Mouse (Mus musculus): Measurements from ENCODE around the gene Fam241b. TPM values are rescaled to one million over a fixed set of nuclear protein-coding genes. Genes with fewer than 3 reads are reported as not detected.

Gene Fam241b
- polyA plus RNA-seq, 1 experiment from 2014 or later, result 8.0 TPM

DNA sequence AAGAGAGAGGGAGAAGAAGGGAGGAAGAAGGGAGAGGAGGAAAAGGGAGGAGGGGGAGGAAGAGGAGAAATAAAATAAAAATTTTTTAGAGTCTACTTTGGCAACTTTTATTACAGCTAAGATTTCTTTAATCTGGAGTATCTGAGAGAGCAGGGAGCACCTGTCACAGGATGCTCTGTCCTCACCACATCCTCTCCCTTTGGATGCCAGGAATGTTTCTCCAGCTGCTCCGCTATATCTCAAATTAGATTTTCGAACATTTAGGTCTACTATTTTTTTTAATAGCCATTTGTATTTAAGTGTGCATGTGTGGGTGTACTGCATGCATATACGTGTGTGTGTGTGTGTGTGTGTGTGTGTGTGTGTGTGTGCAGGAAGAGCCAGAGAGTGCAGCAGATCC, 36.2 kb upstream of the Fam241b start:
- H3K36me3 ChIP-seq (ENCODE audit: control insufficient read depth, insufficient read depth, low read length), result no peaks in the 10 kb centered on the region
- no peaks in the 10 kb centered on the region for H3K4me1 ChIP-seq (replicated peaks; ENCODE audit: control insufficient read depth, insufficient read depth, low read length)
- WGBS, result 93% methylated on average over 3 of the region's 3 CpGs
- 0 out of 2 replicates have a peak, but pooled peaks cover 2% of the 10 kb centered on the region for H3K27me3 ChIP-seq (ENCODE audit: control insufficient read depth, insufficient read depth, low read length)
- no peaks in the 10 kb centered on the region for H3K9me3 ChIP-seq (ENCODE audit: control insufficient read depth, low read length)
- DNase-seq (ENCODE audit: low spot score) (no peak), ATAC-seq (replicated peaks; ENCODE audit: low FRiP score) (no peak)
- no peak overlapping the region for H3K9ac ChIP-seq (ENCODE audit: low read length)
- no peak overlapping the region for H3K4me2 ChIP-seq (ENCODE audit: low read depth, low read length, severe bottlenecking)
- no peak overlapping the region for H3K4me3 ChIP-seq (ENCODE audit: low read depth, low read length)
- no peak overlapping the region for H3K27ac ChIP-seq (ENCODE audit: low read depth, low read length)

GRCm38 (mm10) chr10:62174533-62175313, 31.0 kb upstream of the Fam241b start:
- Histone ChIP-seq H3K27ac (ENCODE audit: low read depth, low read length) (no peak overlapping the region), H3K9me3 (ENCODE audit: control insufficient read depth, low read length) (no peaks in the 10 kb centered on the region), H3K4me3 (ENCODE audit: low read depth, low read length) (no peak overlapping the region), H3K36me3 (ENCODE audit: control insufficient read depth, insufficient read depth, low read length) (no peaks in the 10 kb centered on the region), H3K9ac (ENCODE audit: low read length) (no peak overlapping the region), H3K27me3 (ENCODE audit: control insufficient read depth, insufficient read depth, low read length) (peaks cover 2% of the 10 kb centered on the region; the same call in 1 of the 2 replicates), H3K4me2 (ENCODE audit: low read depth, low read length, severe bottlenecking) (no peak overlapping the region), H3K4me1 (replicated peaks; ENCODE audit: control insufficient read depth, insufficient read depth, low read length) (peaks cover 13% of the 10 kb centered on the region)
- 17% methylated on average over 15 of the region's 15 CpGs for WGBS
- peak; percentile 63 for ATAC-seq (replicated peaks; ENCODE audit: low FRiP score)
- peak; percentile 75 for DNase-seq (ENCODE audit: low spot score)

DNA sequence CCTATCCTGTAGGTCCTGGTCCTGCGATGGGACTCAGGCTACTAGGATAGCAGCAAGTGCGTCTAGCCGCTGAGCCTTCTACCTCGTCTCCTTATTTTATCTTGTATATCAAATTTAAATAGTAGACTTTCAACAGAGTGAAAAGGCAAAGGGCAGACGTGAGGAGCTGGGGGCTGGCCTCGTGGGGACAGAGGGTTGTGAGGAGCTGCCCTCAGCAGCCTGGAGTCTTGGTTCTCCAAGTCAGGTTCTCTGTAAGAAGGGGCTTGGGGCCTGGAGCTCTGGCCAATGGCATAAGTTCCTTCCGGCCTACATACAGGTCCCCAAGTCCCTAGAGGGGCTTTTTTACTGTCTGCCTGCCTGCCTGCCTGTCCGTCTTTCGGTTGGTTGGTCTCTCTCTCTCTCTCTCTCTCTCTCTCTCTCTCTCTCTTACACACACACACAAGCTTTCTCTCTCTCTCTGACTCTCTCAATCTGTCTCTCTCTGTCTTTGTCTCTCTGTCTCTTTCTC, 30.3 kb upstream of the Fam241b start:
- ATAC-seq (replicated peaks; ENCODE audit: low FRiP score) (no peak), DNase-seq (ENCODE audit: low spot score) (no peak)
- Histone ChIP-seq H3K4me2 (ENCODE audit: low read depth, low read length, severe bottlenecking) (no peak overlapping the region), H3K9ac (ENCODE audit: low read length) (0 out of 2 replicates have a peak overlapping the region, but pooled peaks have one; percentile 20), H3K4me3 (ENCODE audit: low read depth, low read length) (no peak overlapping the region), H3K4me1 (replicated peaks; ENCODE audit: control insufficient read depth, insufficient read depth, low read length) (peaks cover 13% of the 10 kb centered on the region), H3K36me3 (ENCODE audit: control insufficient read depth, insufficient read depth, low read length) (no peaks in the 10 kb centered on the region), H3K9me3 (ENCODE audit: control insufficient read depth, low read length) (no peaks in the 10 kb centered on the region), H3K27me3 (ENCODE audit: control insufficient read depth, insufficient read depth, low read length) (peaks cover 2% of the 10 kb centered on the region; the same call in 1 of the 2 replicates), H3K27ac (ENCODE audit: low read depth, low read length) (no peak overlapping the region)
- WGBS, result 17% methylated on average over 9 of the region's 9 CpGs

DNA sequence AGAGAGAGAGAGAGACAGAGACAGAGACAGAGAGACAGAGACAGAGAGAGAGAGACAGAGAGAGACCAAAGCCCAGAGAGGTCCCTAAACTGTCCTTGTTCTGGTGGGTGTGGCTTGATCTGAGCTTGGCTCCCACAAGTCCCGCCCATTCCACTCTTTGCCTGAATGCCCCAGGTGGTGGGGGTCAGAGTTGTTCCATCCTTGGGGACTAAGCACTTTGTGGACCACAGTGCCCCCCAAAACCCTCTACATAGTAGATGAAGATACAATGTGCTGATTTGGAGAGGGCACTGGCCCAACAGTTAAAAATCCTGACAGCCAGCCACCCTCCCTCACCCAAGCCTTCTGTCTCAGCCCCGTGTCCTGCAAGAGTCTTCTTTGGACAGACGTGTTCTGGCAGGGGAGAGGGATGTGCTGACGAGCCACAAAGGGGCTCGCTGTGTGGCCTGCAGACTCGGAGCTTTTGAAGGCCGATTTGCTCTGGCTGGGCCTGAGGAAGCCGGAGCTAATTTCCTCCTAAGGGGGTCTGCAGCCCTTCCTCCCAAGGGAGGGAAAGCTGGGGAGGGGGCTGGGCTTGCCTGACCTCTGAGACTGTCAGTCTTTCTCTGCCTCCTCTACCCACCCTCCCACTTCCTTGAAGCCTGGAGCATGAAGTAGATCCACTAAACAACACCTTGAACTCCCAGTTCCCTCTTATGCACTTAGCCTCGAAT, 29.3 kb upstream of the Fam241b start:
- WGBS, result 2% methylated on average over 9 of the region's 9 CpGs
- Histone ChIP-seq H3K36me3 (ENCODE audit: control insufficient read depth, insufficient read depth, low read length) (no peaks in the 10 kb centered on the region), H3K27ac (ENCODE audit: low read depth, low read length) (no peak overlapping the region), H3K4me1 (replicated peaks; ENCODE audit: control insufficient read depth, insufficient read depth, low read length) (peaks cover 13% of the 10 kb centered on the region), H3K27me3 (ENCODE audit: control insufficient read depth, insufficient read depth, low read length) (peaks cover 2% of the 10 kb centered on the region; the same call in 1 of the 2 replicates), H3K9me3 (ENCODE audit: control insufficient read depth, low read length) (no peaks in the 10 kb centered on the region), H3K9ac (ENCODE audit: low read length) (0 out of 2 replicates have a peak overlapping the region, but pooled peaks have one; percentile 27), H3K4me2 (ENCODE audit: low read depth, low read length, severe bottlenecking) (no peak overlapping the region), H3K4me3 (ENCODE audit: low read depth, low read length) (no peak overlapping the region)
- DNase-seq (ENCODE audit: low spot score), result no peak
- peak; percentile 44; the same call in 1 of the 2 replicates for ATAC-seq (replicated peaks; ENCODE audit: low FRiP score)

GRCm38 (mm10) chr10:62162410-62162809, 18.7 kb upstream of the Fam241b start:
- no peak overlapping the region for H3K27ac ChIP-seq (ENCODE audit: low read depth, low read length)
- H3K9ac ChIP-seq (ENCODE audit: low read length), result no peak overlapping the region
- no peaks in the 10 kb centered on the region for H3K36me3 ChIP-seq (ENCODE audit: control insufficient read depth, insufficient read depth, low read length)
- no peaks in the 10 kb centered on the region for H3K9me3 ChIP-seq (ENCODE audit: control insufficient read depth, low read length)
- no peak overlapping the region for H3K4me2 ChIP-seq (ENCODE audit: low read depth, low read length, severe bottlenecking)
- H3K4me1 ChIP-seq (replicated peaks; ENCODE audit: control insufficient read depth, insufficient read depth, low read length), result no peaks in the 10 kb centered on the region
- ATAC-seq (replicated peaks; ENCODE audit: low FRiP score) (no peak), DNase-seq (ENCODE audit: low spot score) (no peak)
- H3K4me3 ChIP-seq (ENCODE audit: low read depth, low read length), result no peak overlapping the region
- 60% methylated on average over 10 of the region's 10 CpGs for WGBS
- no peaks in the 10 kb centered on the region for H3K27me3 ChIP-seq (ENCODE audit: control insufficient read depth, insufficient read depth, low read length)

- H3K36me3 ChIP-seq (ENCODE audit: control insufficient read depth, insufficient read depth, low read length), result no peaks in the 10 kb centered on the region
- ATAC-seq (replicated peaks; ENCODE audit: low FRiP score) (no peak), DNase-seq (ENCODE audit: low spot score) (no peak)
- H3K4me3 ChIP-seq (ENCODE audit: low read depth, low read length), result no peak overlapping the region
- H3K27me3 ChIP-seq (ENCODE audit: control insufficient read depth, insufficient read depth, low read length), result no peaks in the 10 kb centered on the region
- H3K27ac ChIP-seq (ENCODE audit: low read depth, low read length), result no peak overlapping the region
- WGBS, result 11% methylated on average over 7 of the region's 7 CpGs
- no peaks in the 10 kb centered on the region for H3K9me3 ChIP-seq (ENCODE audit: control insufficient read depth, low read length)
- H3K9ac ChIP-seq (ENCODE audit: low read length), result no peak overlapping the region
- H3K4me2 ChIP-seq (ENCODE audit: low read depth, low read length, severe bottlenecking), result no peak overlapping the region
- no peaks in the 10 kb centered on the region for H3K4me1 ChIP-seq (replicated peaks; ENCODE audit: control insufficient read depth, insufficient read depth, low read length)
Measured at GRCm38 (mm10) chr10:62149929-62150328, 6.2 kb upstream of the Fam241b start.

DNA sequence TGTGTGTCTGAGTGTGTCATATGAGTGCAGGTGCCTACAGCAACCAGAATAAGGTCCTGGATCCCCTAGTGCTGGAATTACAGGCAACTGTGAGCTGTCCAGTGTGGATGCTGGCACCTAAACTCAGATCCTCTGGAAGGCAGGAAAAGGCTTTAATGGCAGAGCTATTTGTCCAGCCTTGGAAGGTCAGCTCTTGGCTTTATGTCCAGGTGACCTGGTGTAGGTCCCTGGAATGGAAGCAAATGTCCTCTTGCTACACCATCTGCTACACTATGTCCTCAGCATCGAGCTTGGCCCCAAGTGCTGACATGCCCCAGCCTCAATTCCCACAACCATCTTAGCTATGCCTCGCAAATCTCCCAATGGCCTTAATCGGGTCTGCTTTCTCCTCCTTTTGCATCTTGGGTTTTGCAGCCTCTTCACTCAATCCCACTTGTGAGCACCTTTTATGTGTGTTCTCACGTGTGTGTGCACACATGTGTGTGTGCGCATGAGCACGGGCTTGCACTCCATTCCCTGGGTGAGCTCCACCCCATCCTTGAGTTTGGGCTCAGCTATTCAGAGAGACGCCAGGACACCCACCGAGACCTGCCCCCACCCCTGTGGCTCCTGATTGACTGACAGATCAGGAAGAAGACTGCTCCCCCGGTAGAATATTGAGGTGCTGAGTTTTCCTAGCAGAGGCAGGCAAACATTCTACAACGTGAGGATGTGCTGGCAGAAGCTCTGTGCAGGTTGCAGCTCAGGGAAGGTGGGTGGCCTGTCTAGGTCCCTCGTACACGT, 3.9 kb upstream of the Fam241b start:
- H3K27ac ChIP-seq (ENCODE audit: low read depth, low read length), result no peak overlapping the region
- no peak overlapping the region for H3K4me2 ChIP-seq (ENCODE audit: low read depth, low read length, severe bottlenecking)
- H3K9me3 ChIP-seq (ENCODE audit: control insufficient read depth, low read length), result no peaks in the 10 kb centered on the region
- no peak for ATAC-seq (replicated peaks; ENCODE audit: low FRiP score)
- no peaks in the 10 kb centered on the region for H3K27me3 ChIP-seq (ENCODE audit: control insufficient read depth, insufficient read depth, low read length)
- H3K36me3 ChIP-seq (ENCODE audit: control insufficient read depth, insufficient read depth, low read length), result no peaks in the 10 kb centered on the region
- WGBS, result 46% methylated on average over 12 of the region's 12 CpGs
- no peak for DNase-seq (ENCODE audit: low spot score)
- no peaks in the 10 kb centered on the region for H3K4me1 ChIP-seq (replicated peaks; ENCODE audit: control insufficient read depth, insufficient read depth, low read length)
- H3K9ac ChIP-seq (ENCODE audit: low read length), result no peak overlapping the region
- no peak overlapping the region for H3K4me3 ChIP-seq (ENCODE audit: low read depth, low read length)

DNA sequence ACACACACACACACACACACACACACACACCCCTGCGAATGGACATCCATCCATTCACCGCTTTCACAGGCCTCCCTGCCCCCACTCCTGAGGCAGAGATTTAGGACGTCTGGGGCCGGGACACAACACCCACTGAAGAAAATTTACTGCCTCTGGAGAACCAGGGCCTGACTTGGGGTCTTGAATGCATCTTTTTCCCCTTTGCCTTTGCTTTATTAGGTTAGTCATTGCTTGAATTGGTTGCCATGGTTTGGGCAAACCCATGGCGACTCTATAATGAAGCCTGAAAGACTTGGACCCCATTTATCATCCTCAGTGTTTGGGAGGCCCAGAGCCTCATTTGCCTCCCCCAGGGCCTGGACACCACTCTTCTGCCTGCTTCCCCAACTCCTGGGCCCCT, 2.2 kb upstream of the Fam241b start:
- no peaks in the 10 kb centered on the region for H3K27me3 ChIP-seq (ENCODE audit: control insufficient read depth, insufficient read depth, low read length)
- ATAC-seq (replicated peaks; ENCODE audit: low FRiP score) (no peak), DNase-seq (ENCODE audit: low spot score) (no peak)
- no peaks in the 10 kb centered on the region for H3K36me3 ChIP-seq (ENCODE audit: control insufficient read depth, insufficient read depth, low read length)
- no peak overlapping the region for H3K4me2 ChIP-seq (ENCODE audit: low read depth, low read length, severe bottlenecking)
- H3K9me3 ChIP-seq (ENCODE audit: control insufficient read depth, low read length), result no peaks in the 10 kb centered on the region
- H3K27ac ChIP-seq (ENCODE audit: low read depth, low read length), result no peak overlapping the region
- no peak overlapping the region for H3K4me3 ChIP-seq (ENCODE audit: low read depth, low read length)
- WGBS, result 64% methylated on average over 5 of the region's 5 CpGs
- no peak overlapping the region for H3K9ac ChIP-seq (ENCODE audit: low read length)
- no peaks in the 10 kb centered on the region for H3K4me1 ChIP-seq (replicated peaks; ENCODE audit: control insufficient read depth, insufficient read depth, low read length)
